21 mouse cellular contexts compared by ENCODE assay signal in the genomic region with DNA sequence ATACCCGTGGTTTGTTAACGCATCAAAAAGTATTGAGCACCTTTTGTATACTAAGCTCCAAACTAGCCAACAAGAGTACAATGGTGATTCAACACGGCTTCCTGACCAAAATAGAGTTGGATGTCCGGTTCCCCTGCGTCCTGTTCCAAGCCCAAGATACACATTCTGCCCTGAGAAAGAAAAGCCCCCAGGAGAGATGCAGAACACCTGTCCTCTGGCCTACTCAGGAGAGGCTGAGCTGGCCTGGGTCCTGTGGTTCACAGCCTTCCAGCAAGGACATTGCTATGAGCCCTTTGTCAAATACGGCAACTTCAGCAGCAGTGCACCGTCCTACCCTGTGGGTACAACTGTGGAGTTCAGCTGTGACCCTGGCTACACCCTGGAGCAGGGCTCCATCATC. TPM values are rescaled to one million over a fixed set of nuclear protein-coding genes. Genes with fewer than 3 reads are reported as not detected.
"Had no signal": no experiment of that assay in that cellular context is flagged by ENCODE, and none has a peak within 500 bp of the region (broad histone marks: within the 10 kb centered on the region; RNA-seq: fewer than 3 reads in every experiment).

No protein-coding gene starts in this region.

- H3K9me3 ChIP-seq: liver, embryonic 13.5 days; midbrain, embryonic 10.5 days; midbrain, embryonic 15.5 days; neural tube, embryonic 12.5 days; neural tube, embryonic 15.5 days had no signal

- ATAC-seq: midbrain, embryonic 15.5 days had no signal

- H3K27ac ChIP-seq: left cerebral cortex, adult 2 months; liver, embryonic 13.5 days; midbrain, embryonic 10.5 days; midbrain, embryonic 15.5 days; neural tube, embryonic 12.5 days; neural tube, embryonic 15.5 days; stomach, postnatal 0 days had no signal

- H3K27me3 ChIP-seq: midbrain, embryonic 15.5 days had no signal

- DNase-seq: kidney, adult 9 months; kidney, postnatal 25 days; layer of hippocampus, postnatal 36 days; liver, embryonic 13.5 days; lung, adult 2 months; lung, postnatal 14 days; lung, postnatal 4 days; right cerebral cortex, adult 18-20 months; right cerebral cortex, postnatal 14 days; right cerebral cortex, postnatal 4 days; thymus, adult 2 months; thymus, postnatal 14 days; thymus, postnatal 4 days had no signal

- H3K4me3 ChIP-seq: left cerebral cortex, adult 2 months; liver, embryonic 13.5 days; midbrain, embryonic 10.5 days; midbrain, embryonic 15.5 days; neural tube, embryonic 12.5 days; neural tube, embryonic 15.5 days had no signal

- H3K9ac ChIP-seq: liver, embryonic 13.5 days; midbrain, embryonic 15.5 days; neural tube, embryonic 12.5 days; neural tube, embryonic 15.5 days had no signal

- H3K4me2 ChIP-seq: liver, embryonic 13.5 days; midbrain, embryonic 15.5 days; neural tube, embryonic 12.5 days; neural tube, embryonic 15.5 days had no signal

- H3K4me1 ChIP-seq: liver, embryonic 13.5 days; midbrain, embryonic 15.5 days; neural tube, embryonic 12.5 days; neural tube, embryonic 15.5 days had no signal

- H3K36me3 ChIP-seq: liver, embryonic 13.5 days; midbrain, embryonic 10.5 days had no signal

RNA-seq across cellular contexts. Expression of gene Sez6, which starts 42.9 kb away (rescaled TPM):
- total RNA-seq: liver, adult 2 months; megakaryocyte progenitor cell, adult 5-6 weeks had no signal
- polyA plus RNA-seq: liver, adult 2 months had no signal
